Mouse (Mus musculus): Measurements from ENCODE around the gene 5830473C10Rik.

5830473C10Rik gene

DNA sequence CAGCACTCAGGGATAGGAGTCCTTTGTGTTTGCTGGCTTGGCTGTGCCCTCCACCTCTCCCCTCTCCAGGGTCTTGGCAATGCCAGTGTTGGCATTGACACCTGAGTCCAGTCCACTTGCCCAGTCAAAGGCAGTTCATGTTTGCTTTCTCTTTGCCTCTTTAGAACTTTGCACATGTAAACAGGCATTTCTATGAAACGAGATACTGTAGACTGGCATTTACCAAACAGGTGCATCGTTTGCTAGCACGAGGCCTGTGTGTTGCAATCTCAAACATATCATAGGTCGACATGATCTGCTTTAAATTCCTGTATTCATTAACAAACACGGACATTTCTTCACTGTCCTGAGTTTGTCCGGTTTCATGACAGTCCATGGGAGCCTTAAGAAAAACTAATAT, at the start of gene 5830473C10Rik:
5830473C10Rik (plus strand) TSS at position 365 of the 400 bp plus-strand sequence.
- no peak for DNase-seq (ENCODE audit: low read depth, low spot score)

DNA sequence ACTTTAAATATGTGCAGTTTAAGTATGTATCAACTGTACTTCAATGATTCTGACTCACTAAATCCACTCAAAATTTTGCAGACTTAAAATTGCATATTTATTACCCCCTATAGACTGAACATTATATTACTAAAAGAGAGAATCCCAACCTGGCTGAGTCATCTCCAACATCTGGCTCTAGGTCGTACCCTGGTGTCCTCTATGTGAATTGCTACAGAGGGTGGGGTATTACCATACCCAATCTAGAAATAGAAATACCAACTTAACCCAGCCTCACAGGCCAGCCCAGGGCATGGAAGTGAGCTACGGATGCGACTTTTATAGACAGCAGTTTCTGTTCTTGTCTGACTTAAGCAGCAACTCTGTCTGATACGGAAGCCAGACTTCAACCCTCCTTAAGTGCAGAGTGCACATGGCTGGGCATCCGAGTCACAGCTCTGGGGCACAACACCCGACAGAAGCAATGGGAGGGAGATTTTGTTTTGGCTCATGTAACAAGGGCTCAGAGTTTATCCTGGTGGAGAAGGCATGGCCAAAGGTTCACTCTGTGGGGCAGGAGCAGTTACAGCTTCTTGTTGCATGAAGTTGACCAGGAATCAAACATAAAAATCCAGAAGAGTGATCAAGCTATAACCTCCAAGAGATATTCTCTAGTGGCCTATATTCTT, 48.5 kb upstream of the 5830473C10Rik start:
- DNase-seq (ENCODE audit: low read depth, low spot score), result no peak

DNA sequence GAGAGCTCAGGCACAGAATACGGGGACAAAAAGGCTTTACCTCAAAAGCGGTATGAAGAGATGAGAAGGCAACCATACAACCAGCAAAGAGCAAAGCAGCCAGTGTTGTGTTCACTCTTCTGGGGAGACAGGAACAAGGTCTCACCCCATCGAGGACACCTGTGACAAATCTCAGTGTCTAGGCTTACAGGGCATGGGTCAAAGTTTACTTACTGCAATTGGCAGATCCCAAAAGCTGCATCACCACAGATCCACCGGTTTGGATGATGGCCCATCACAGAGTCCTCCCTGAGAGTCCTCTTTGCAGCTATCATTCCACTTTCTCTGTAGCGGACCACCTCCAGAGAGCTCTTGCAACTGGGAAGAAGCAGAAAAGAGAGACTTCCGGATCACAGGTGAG, 45.3 kb upstream of the 5830473C10Rik start:
- no peak for DNase-seq (ENCODE audit: low read depth, low spot score)

DNA sequence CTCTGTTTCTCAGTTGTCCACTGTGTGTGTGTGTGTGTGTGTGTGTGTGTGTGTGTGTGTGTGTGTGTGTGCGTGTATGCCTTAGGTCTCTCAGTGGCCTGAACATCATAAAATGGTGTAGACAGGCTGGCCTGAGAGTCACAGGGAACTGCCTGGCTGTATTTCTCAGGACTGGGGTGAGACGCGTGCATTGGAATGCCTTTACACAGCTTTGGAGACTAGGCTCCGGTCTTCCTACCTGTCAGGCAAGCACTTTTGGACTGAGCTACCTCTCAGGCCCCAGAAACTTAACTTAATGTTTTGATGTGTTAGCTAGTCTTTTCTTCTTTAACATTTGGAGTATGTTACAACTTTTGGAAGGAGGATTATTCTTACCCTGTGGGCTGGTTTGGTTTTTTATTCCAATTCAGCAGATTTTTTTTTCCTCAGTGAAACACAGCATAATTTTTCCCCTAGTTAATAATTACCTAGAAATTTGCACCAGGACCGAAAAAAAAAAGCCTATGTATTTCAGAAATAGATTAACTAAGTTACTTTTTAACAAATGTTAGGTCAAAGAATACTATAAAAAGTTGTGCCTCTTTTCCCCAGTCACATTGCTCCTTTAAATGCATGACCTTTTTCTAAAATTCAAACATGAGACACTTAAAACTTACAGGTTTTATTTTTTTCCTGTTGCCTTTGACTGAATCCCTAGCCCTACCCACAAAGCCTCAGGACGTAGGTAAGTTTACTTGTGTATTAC, 42.4 kb upstream of the 5830473C10Rik start, which contains the start of gene Afm:
Afm (plus strand) TSS at position 577 of the 745 bp plus-strand sequence.
- no peak for DNase-seq (ENCODE audit: low read depth, low spot score)

DNA sequence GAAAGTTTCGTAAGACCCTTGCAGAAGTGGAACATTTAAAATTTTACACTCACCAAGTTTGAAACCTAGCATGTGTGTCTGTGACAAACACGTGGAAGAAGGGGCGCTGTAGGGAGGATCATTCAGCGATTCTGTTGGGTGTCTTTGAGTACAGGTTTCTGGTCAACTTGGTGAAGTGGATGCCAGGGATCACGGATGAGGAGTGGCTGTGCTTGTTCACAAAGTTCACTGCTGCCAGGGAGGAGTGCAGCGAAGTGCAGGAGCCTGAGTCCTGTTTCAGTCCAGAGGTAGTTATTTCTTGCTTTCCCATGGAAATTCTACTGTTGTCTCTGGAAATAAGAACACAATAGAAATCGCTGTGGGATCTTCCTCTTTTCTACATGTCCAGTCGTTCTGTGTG, 9.7 kb upstream of the 5830473C10Rik start:
- DNase-seq (ENCODE audit: low read depth, low spot score), result no peak

DNA sequence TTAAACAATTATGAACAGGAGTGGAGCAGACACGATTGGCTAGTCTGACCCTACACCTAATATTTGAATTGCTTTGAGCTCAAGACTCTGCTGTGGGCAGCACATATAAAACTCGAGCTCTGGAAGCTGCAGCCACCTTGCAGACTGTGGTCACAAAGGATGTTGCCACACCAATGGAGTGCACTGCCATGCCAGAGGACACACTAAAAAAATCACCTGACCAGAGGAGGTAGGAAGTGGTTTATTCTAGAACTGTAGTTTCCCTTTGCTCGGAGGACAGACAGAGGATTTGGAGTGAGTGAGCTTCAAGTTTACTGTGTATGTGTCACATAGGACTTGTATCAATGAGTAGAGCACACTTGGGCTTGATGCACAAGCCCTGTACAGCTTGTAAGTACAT, 4.9 kb upstream of the 5830473C10Rik start:
- no peak for DNase-seq (ENCODE audit: low read depth, low spot score)

DNA sequence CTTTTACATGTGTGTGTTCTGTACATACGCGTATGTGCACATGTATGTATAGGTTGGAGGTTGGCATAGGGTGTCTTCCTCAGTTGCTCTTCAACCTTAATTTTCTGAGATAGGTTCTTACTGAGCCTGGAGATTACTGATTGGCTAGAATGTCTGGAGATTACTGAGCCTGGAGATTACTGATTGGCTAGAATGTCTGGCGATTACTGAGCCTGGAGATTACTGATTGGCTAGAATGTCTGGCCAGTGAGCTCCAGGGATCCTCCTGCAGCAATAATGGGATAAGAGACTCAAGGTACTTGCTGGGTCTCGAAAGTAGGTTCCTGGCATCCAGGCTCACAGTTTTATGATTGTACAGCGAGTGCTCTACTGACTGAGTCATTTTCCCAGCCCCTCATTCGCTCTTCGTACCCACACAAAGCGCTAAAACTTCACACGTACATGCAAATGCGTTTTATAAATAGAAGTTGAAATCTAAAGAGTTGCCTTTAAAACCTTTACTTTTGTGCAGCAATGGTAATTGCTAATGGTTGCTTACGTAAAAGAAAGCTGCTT, 891 bp downstream of the 5830473C10Rik start:
- DNase-seq (ENCODE audit: low read depth, low spot score), result no peak

DNA sequence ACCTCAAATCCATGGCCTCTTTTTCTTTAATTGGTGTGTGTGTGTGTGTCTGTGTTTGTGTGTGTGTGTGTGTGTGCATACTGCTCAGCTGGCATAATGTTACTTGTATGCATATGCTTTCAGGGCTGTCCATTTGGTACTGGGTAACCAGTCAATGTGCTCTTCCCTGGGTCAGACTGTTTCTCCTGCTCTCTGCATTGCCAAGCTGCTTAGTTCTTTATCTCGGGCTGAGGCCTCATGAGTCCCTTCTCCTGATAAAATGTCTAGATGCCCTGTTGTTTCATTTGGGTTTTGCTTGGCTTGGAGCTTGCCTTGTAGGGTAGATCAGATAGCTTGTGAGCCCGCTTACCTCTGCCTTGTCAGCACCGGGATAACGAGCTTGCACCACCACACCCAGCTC, 2.0 kb downstream of the 5830473C10Rik start:
- DNase-seq (ENCODE audit: low read depth, low spot score), result no peak

DNA sequence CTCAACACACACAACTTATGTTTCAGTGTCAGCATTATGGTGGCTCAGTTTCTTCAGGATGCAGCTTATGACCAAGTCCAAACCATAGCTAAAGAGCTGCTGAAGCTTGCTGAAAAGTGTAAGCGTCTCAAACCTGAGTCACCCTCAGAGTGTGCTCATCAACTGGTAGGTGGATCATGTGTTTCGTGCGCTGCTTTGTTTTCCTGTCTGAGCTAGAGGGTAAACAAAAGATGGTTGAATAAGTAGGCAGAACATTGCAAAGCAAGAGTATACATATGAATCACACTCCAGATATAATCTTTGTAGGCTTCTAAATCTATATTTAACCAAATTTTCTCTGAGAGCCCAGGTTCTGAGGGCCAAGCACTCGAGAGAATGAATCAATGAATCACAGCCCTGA, 3.3 kb downstream of the 5830473C10Rik start:
- no peak for DNase-seq (ENCODE audit: low read depth, low spot score)

DNA sequence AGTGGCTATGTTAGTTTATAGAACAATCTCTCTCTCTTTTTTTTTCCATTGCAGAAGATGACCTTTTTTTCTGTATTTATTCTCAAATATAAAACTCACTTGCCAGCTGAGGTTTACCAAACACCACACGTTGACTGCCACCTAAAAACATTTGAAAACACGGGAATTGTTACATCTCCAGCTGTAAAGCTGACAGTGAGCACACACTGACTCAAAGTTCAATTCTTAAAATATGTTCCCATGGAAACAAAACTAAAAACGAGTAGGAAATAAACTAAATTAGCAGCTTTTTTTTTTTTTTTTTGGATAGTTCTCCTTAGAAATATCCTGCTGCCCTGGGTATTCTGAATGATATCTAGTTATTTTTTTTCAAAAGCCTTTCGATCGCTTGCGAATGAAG, 4.3 kb downstream of the 5830473C10Rik start:
- no peak for DNase-seq (ENCODE audit: low read depth, low spot score)

DNA sequence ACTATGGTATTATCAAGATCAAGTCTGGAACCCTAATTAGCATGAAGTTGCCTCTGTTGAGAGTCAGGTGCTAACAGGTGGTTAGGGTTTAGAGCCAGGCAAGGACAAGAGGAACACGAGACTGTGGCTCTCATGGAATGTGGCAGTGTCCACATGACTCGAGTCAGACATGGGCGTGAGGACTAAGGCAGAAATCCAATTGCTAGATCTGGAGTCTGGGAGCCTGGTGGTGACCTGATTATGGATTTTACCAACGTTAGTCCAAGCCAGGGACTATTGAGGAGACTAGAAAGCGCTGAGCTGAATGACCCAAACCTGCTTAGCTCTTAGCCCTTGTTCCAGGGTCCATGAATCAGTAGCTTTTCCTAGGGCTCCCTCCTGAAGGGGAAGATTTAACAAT, 6.9 kb downstream of the 5830473C10Rik start:
- DNase-seq (ENCODE audit: low read depth, low spot score), result no peak

DNA sequence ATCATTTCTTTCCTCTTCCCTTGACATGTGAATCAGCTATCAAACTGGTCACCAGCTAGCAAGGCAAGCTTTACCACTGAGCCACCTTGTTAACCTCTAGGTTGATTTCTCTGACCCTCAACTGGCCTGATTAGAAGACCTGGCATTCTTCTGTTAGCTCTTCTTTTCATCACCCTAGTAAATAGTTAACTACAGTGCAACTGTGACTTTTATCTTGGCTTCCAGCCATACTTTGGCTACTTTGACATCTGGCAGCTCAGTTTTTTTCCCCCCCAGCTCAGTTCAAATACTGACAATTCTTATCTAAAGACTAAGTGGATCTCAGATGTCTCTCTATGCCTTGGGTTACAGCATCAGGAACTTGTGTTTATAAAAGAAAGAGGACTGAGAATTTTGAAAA, 7.4 kb downstream of the 5830473C10Rik start:
- DNase-seq (ENCODE audit: low read depth, low spot score), result no peak

DNA sequence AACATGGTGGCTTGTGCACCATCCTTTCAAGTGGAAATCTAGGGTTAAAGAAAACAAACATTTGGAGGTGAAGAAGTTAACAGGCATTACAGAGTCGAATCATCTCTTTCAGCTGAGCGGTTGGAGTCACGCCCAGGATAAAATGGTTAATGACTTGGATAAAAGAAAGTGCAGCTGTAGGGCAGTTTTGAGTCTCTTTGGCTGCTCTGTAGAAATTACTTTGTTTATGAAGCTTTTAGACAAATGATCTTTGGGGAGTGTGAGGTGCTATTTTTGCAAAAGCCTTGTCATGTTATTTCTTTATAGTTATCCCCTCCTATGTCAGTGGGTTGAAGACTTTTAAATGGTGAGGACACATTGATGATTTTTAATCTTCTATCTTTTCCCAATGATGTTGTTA, 10.3 kb downstream of the 5830473C10Rik start:
- no peak for DNase-seq (ENCODE audit: low read depth, low spot score)

DNA sequence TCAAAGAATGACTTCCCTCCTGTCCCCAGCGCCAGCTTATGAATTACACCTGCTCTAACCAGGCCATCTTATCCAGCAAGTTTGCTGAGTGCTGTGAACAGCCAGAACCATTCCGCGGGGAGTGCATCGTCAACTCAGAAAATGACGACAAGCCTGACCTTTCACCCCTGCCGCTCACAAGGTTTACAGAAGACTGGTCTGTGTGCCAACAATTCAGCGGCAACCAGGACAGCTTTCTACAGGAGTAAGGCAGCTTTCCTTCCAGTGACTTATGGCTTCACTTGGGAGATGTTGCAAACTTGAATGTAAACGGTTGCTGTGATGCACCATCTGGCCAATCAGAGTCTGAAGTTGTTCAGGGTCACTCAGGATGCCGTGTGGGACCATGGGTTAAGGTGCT, 16.8 kb downstream of the 5830473C10Rik start:
- DNase-seq (ENCODE audit: low read depth, low spot score), result no peak

DNA sequence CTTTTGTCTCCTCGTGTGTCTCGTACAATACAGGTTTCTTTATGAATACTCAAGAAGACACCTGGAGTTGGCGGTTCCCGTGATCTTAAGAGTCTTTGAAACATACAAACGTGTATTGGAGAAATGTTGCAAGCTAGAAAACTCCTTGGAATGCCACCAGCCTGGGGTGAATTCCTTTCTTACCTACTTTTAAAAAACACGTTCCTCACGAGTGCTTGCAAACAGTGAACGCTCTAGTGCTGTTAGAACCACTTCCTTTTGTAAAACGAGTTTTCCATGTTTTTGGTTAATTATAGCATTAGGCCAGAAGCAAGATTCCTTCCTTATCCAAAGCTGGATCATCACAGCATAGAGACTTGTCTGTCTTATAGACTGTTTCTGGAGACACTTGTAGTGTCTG, 18.6 kb downstream of the 5830473C10Rik start:
- DNase-seq (ENCODE audit: low read depth, low spot score), result no peak

DNA sequence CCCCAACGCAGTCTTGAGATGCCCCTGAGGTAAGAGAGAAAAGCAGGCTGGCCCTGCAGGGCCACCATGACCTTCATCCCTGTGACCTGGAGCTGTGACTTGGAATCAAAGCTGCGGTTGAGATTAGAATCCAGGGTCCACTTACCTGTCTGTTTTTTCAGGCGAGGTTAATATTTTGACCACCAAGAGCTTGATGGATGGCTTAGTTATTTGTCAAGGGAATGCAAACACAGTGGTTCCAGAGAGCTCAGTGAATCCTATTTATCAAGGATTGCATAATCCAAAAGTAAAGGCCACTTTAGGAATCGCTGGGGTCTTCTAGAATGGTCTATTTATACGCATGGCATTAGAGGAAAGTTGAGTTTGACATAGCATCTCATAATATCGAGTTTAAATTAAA, 21.3 kb downstream of the 5830473C10Rik start:
- DNase-seq (ENCODE audit: low read depth, low spot score), result no peak

DNA sequence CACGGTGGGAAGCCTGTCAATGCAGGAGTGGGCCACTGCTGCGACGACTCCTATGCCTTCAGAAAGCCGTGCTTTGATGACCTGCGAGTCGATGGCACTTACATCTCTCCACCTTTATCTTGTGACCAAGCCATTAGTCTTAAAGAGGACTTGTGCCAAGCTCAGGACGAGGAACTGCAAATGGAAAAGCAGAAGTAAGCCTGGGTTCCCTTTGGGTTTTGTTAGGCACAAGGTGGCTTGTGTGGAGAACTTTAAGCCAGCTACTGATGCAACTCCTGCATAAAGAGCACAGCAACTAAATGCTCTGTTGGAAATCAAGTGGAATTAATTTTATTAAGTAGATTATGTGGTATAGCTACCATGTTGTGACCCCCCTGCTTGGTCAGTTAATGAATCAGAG, 23.9 kb downstream of the 5830473C10Rik start:
- DNase-seq (ENCODE audit: low read depth, low spot score), result no peak

DNA sequence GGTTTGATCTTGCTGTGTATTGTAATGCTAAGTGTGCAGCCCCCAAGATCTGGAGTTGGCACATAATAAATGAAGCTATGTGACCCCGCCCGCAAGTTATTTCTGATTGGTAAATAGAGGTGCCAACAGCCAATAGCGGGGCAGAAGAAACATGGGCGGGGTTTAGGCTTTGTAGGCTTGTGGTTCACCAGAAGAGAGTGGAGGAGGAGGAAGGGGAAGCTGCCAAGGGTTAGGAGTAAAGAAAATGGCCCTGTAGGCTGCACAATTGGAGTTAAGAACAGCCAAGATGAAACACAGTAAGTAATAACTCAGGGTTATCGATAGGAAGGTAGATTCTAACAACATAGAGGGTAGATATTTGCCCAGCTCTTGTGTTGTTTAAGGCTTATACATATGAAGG, 25.6 kb downstream of the 5830473C10Rik start:
- DNase-seq (ENCODE audit: low read depth, low spot score), result no peak

DNA sequence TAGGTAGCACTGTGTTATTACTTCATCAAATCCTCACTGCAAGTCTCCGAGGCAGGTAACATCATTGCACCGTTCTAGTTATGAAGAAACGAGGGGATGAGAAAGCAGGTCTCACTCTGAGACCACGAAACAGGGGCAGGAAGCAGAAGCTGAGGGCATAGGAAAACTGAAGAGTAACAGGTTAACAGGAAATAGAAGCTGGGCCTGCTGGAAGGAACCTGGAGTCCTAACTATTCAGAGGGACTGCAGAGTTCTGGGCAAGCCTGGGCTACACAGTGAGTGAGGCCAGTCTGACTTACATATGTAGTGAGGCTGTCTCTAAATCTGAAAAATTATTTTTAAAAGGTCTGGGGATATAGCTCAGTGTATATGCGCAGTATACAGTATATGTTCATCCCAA, 27.2 kb downstream of the 5830473C10Rik start:
- no peak for DNase-seq (ENCODE audit: low read depth, low spot score)

DNA sequence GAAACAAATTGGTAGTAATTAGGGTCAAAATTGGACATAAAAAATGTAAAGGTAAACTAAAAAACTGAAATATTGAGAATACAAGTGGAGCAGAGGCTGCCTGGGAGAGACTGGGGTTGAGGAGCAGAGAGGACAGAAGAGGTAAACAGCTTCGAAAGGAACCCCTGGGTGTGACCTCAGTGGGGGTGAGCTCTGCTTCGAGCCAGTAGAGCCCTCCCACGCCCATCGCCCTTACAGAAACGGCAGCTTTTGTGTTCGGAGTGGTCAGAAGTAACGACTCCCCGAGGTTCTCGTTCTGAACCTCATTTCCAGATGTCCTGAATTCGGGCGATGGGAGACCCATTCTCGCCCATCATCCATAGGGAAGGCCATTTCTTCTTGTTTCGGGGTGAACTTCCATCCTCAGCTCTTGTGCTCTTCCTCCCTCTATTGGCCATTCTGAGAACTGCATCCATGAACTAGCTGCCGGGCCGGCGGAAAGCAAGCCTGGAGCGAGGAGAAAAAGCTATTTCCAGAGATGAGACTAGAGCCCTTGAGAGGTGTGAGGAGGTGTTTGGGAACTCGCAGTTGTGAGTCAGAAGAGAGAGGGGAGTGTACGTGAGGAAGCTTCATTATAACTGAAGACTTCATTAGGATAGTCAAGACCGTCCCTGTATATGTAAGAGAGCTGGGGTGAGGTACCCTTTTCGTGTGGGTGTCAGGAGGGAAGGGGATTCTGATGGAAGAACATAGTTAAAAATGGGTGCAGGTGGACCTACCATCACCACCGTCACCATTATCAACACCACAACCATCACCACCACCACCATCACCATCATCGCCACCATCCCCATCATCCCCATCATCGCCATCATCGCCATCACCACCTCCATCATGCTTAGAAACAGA, 28.0 kb downstream of the 5830473C10Rik start:
- DNase-seq (ENCODE audit: low read depth, low spot score), result peak; percentile 21

DNA sequence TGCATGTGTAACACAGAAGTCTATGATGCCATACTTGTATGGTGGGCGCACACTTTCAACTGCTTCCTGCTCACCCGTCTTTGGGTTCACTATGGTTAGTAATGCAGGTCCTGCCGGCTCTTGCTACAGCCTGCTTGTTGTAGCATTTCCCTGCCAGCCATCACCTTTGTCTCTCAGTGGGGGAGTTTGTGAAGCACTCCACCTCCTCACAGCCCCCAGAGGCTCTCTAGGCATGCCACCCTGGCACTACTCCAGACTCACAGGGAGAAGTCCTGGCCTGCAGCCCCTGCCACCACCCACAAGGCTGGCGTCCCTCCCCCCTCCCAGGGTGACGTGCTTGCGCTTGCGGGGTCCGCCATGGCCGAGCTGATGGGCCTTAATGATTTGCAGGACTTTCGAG, 29.8 kb downstream of the 5830473C10Rik start:
- DNase-seq (ENCODE audit: low read depth, low spot score), result no peak

DNA sequence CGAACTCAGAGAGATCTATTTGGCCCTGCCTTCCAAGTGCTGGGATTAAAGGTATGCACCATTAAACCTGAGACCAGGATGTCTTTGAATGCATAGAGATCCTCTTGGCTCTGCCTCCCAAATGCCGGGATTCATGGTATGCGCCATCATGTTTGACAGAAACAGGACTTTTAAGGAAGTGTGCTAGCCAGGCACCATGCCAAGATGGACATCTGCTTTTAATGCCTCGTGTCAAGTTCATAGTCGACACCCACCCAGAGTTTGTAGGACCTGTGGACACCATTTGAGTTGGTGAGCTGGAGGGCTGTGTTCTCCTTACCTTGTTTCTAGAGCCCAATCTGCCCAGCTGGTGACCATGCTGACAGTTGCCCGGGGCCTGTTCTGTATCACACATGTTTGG, 31.0 kb downstream of the 5830473C10Rik start:
- DNase-seq (ENCODE audit: low read depth, low spot score), result no peak
